Mouse (Mus musculus) embryo, embryonic 11 days (tissue): Measurements from ENCODE around the gene Sf3b3.

Source experiments
- DNase-seq: peaks from one replicate; pipeline ENCODE4 v3.0.0-alpha.2; 2015

Gene Sf3b3

GRCm38 (mm10) chr8:110767261-110767660 lies 79.3 kb downstream of the Sf3b3 start:
- DNase-seq, result no peak

DNA sequence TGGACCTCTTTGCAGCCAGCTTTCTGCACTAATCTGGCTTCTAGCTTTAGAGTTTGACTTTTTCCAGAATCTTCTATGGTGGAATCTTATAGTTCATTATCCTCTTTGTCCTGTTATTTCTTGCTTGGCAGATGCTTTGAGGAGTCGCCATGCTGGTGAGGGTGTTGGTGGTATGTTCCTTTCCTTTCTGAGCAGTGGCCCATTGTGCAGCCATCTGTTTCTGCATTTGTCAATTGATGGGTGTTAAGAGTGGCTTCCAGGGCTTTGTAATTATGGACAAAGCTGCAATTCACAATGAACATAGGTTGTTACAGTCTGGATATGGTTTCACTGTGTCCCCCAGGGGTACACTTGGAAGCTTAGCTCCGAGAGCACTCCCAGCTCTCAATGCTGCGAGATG lies 81.9 kb downstream of the Sf3b3 start:
- DNase-seq, result no peak

DNA sequence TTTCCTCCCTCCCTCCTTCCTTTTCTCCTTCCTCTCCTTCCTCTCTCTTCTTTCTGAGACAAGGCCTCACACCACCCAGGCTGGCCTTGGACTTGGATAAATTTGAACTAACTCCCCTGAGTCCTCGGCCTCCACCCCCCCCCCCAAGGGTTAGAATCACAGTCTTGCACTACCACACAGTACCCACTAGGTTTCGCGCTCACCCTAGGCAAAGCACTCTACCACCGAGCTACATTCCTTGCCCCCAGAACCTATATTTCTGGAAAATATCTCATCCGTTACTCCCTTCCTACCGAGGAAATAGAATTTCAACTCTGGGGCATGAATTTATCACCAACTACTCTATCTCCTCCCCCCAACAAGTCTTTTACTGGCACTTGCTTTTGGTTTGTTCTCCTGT lies 84.6 kb downstream of the Sf3b3 start:
- peak; percentile 16 for DNase-seq

DNA sequence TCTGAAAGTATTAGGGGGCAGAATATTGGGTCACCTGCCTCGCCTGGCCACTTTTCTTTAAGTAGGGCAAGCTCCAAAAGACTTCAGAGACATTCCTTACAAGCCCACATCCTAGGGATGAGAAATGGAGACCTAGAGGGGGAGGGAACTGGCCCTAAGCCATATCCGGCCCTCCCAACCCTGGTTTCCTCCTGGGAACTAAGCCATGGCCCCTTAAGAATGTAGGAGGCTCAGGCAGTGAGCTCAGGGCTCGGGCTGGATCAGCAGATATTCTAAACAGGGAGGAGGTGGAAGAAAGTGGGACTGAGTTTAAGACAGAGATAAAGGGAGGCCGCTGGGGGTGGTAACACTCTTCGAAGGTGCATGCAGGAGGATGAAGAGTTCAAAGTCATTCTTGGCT lies 85.4 kb downstream of the Sf3b3 start:
- no peak for DNase-seq

DNA sequence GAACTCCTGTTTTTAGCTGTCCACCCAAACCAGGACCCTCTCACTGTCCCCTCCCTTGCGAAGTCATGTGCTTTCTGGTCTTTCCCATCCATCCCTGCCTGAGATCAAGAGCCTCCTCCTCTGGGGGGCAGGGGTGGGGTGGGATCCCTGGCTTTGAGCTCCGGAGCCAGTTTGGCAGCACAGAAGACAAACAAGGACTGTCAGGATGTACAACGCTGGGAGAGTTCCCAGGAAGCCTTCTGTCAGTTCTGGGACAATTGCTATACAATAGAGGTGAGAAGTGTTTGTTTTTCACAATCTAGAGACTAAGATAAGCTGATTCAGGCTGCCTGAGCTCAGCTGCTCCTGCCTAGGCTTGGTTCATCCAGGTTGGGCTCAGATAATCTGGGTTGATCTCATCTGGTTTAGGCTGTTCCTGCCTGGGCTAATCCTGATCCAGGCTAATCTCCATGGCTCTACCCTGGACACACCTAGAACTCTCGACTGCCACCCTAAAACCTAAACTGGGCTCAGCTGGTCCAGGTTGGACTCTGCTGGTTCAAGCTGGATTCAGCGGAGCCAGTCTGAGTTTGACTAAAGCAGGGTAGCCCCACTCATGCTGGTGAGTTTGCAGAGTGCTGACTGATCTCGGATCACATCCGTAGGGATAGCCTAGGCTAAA lies 86.2 kb downstream of the Sf3b3 start:
- DNase-seq, result no peak
